Mouse (Mus musculus): Measurements from ENCODE around the gene Ces1d. TPM values are rescaled to one million over a fixed set of nuclear protein-coding genes. Genes with fewer than 3 reads are reported as not detected.
A peak's percentile ranks its signal among the peaks of the same experiment; 100 is the strongest.
"Not testable (repeated sequence)": the region's sequence is repeated elsewhere in the genome, so short reads cannot be mapped to it uniquely, and the experiment has no call there.

The Ces1d gene
- polyA plus RNA-seq, 1 experiment from 2014 or later, result not detected

DNA sequence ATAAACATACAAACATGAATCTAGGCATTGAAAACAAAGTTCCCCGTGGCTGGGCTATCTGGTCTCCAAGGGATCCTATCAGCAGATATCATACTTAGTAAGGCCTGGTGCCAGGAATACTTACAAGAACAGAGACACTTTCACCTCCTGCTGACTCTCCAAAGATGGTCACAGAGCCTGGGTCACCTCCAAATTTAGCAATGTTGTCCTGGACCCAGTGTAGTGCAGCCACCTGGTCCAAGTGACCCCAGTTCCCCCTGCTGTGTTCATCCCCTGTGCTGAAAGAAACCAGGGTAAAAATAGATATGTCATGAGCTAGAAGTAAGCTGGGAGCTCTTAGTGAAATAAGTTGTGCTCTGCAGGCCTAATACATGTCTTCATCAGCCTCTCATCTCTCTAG, 19.7 kb upstream of the Ces1d start:
- TF ChIP-seq CTCF (IDR thresholded peaks at IDR 0.05), result no peak
- H3K27me3 ChIP-seq, result peaks cover 4% of the 10 kb centered on the region
- in situ Hi-C loops (cut with MboI; ENCODE audit: low pct_unique_long_range_greater_than_20kb), result no loop called here
- DNase-seq (ENCODE audit: low read depth, low spot score), result no peak
- CTCF ChIA-PET, result no interaction called here
- no peak for ATAC-seq
- POLR2A ChIA-PET, result no interaction called here

DNA sequence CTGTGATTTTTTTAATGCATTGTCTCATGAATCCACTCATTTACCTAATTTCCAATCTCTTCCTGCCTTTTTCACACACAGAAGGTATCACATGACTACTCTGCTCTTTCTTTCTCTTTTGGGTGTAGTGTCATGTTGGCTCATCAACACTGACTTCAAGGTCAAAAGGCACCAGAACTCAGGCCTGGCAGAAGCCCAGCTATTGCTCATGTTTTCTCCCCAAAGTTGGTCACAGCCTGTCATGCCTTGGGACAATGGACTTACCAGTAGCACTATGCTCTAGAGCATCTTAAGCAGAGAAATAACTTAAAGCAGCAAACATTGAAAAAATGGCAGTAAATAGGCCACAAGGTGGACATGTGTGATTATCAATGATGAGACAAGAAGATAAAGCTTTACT, 13.5 kb upstream of the Ces1d start:
- ChIA-PET CTCF (no interaction called here), POLR2A (no interaction called here)
- TF ChIP-seq CTCF (IDR thresholded peaks at IDR 0.05), result no peak
- ATAC-seq (no peak), DNase-seq (ENCODE audit: low read depth, low spot score) (no peak)
- peaks cover 5% of the 10 kb centered on the region for H3K27me3 ChIP-seq
- in situ Hi-C loops (cut with MboI; ENCODE audit: low pct_unique_long_range_greater_than_20kb), result no loop called here

DNA sequence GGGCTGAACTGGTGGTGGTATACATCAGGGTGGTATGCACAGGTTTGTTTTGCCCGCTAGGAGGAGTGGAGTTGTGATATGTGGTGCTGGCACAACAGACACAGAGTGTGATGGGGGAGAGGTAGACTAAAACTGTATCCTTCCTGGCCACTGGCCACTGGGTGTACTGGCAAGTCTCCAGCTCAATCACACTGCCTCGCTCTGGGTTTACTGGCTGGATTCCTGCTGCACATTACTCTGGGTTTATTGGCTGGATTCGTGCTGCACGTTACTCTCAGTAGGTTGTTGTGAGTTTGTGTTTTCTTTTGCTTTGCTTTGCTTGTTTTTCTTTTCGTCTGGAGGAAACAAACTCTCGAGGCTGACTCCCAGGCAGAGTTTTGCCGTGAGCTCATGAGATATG, 1.5 kb upstream of the Ces1d start:
- ATAC-seq; DNase-seq (ENCODE audit: low read depth, low spot score); CTCF ChIA-PET; POLR2A ChIA-PET; in situ Hi-C loops (cut with MboI; ENCODE audit: low pct_unique_long_range_greater_than_20kb); H3K27me3 ChIP-seq: not testable (repeated sequence)

DNA sequence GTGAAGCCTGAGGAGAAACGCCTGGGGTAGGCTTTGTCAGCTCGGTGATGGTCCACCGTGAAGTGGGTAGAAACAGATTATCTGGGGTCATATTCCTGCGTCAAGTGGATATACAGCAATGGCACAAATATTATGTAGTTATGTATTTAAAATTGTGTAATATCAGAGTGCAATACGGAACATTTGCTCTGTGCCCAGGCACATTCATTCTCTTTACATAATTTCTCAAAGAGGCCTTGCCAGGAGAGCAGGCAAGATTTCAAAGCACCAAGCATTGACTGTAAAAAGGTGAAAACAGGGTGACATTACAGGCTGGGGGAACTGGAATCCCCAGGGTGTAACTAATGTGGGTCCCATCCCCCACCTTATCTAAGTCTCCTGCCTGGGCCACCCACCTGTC, 1.2 kb downstream of the Ces1d start:
- ATAC-seq, result no peak
- H3K27me3 ChIP-seq, result no peaks in the 10 kb centered on the region
- no peak for TF ChIP-seq CTCF (IDR thresholded peaks at IDR 0.05)
- CTCF ChIA-PET, result no interaction called here
- in situ Hi-C loops (cut with MboI; ENCODE audit: low pct_unique_long_range_greater_than_20kb), result no loop called here
- no peak for DNase-seq (ENCODE audit: low read depth, low spot score)
- POLR2A ChIA-PET, result no interaction called here

DNA sequence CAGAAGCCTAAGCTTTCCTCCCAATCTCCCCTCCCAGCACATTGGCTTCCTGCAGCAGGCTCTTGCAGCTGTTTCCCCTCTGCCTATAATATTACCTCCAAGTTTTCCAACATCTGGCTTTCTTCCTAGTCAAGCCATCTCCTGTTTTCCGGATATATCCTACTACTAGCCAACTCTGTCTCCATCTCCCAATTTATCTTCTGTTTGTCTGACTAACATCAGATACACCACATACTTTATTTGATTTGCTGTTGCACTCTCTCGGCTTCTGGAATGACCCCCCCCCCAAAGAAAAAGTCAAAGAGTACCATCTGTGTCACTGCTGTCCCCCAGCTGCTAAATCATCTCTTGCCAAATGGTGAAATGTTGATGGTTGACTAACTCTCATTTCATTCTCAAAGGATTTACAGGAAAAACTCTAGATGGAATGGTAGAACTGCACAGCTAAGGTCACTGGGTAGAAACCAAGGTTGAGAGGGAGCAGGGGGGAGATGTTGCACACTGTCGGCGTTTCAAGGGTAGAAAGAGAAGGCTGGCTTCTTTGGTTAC, 17.0 kb downstream of the Ces1d start:
- no peak for TF ChIP-seq CTCF (IDR thresholded peaks at IDR 0.05)
- DNase-seq (ENCODE audit: low read depth, low spot score) (no peak), ATAC-seq (no peak)
- POLR2A ChIA-PET, result no interaction called here
- in situ Hi-C loops (cut with MboI; ENCODE audit: low pct_unique_long_range_greater_than_20kb), result no loop called here
- CTCF ChIA-PET, result no interaction called here
- peaks cover 20% of the 10 kb centered on the region for H3K27me3 ChIP-seq

DNA sequence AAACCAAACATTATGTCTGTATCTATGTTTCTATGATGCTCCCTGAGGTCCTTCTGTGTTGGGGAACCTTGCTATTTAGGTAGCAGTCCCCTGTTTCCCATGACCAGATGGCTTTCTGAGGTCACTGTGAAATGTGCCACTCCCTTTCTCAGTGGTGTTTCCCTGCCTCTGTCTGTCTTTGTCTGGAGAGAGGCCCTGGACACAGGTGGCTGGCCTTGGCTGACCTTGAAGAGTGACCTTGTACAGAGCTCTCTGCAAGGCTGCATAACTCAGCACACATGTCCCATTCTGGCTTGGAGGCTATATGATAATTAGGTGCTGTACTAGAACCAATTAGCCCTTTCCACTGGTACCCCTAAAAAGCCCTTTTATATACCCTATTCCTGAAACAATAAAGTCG, 21.0 kb downstream of the Ces1d start:
- CTCF ChIA-PET, result no interaction called here
- POLR2A ChIA-PET, result no interaction called here
- in situ Hi-C loops (cut with MboI; ENCODE audit: low pct_unique_long_range_greater_than_20kb), result no loop called here
- H3K27me3 ChIP-seq, result peaks cover 10% of the 10 kb centered on the region
- no peak for DNase-seq (ENCODE audit: low read depth, low spot score)
- TF ChIP-seq CTCF (IDR thresholded peaks at IDR 0.05), result no peak
- no peak for ATAC-seq

DNA sequence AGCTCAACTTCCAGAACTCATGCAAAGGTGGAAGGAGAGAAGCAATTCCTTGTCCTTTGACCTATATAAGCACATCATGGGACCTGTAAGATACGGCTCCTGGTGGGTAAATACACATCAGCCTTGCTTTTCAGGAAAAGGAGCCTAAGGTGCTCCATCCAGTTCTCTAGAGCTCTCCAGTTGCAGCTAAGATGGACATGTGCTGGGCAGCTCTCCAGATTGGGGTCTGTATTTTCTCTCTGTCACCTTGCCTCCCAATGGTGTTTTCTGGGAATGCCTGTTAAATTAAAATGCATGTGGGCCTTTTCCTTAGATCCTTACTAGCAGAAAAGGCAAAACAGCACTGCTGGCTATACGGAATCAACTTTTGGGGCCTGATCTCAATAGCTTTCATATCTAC, 23.1 kb downstream of the Ces1d start:
- CTCF ChIA-PET, result no interaction called here
- ATAC-seq, result no peak
- POLR2A ChIA-PET, result no interaction called here
- DNase-seq (ENCODE audit: low read depth, low spot score), result no peak
- TF ChIP-seq CTCF (IDR thresholded peaks at IDR 0.05), result no peak
- in situ Hi-C loops (cut with MboI; ENCODE audit: low pct_unique_long_range_greater_than_20kb), result no loop called here
- peaks cover 12% of the 10 kb centered on the region for H3K27me3 ChIP-seq

DNA sequence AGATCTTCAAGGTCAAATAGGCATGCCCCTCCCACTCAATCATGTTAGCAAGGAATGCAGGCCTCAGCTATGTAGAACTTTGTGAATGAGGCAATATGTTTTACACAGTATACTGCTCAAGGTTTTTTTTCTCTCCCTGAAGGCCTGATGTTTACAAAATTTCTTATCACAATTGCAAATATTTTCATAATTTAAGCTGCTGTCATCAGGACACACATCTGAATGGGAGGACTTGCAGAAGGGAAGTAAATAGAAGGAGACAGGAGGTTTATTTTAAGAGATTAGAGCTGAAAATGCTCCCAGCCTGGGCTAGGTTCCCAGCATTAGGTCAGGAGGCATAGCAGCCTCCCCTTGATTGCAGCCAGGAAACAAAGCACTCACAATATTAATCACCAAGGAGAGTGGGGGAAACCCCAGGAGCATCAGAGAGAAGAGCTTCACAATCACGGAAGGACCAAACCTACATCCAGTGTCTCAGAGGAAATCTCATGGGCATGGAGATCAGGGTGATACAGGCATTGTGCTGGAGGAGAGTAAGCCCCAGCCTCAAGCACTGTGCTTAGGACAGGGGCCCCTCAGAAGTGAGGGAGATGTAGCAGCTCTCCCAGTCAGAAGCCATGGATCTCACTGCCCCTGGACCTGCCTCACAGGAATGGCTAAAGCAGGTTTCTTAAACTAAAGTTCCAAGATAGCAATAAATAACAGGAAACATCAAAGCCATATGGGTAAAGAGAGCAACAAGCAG, 25.6 kb downstream of the Ces1d start:
- no peak for DNase-seq (ENCODE audit: low read depth, low spot score)
- in situ Hi-C loops (cut with MboI; ENCODE audit: low pct_unique_long_range_greater_than_20kb), result no loop called here
- POLR2A ChIA-PET, result no interaction called here

DNA sequence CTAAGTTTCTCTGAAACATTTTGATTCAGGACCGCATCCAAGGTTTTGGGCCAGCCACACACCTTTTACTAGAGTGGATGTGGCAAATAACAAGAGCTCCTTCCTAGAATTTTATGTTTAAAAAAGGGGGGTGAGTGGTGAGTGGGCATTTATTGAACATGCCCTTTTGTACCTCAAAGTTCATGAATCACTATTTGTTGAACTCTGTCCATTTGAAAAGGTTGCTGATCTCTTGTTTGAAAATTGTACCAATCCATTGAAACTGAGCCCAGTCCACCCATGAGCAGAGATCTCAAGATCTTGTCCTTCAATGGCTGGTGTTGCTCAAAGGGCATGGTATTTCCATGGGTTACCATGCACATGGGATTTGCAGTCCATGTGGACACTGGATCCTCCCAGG, 34.3 kb downstream of the Ces1d start:
- H3K27me3 ChIP-seq, result peaks cover 4% of the 10 kb centered on the region
- DNase-seq (ENCODE audit: low read depth, low spot score) (no peak), ATAC-seq (no peak)
- no peak for TF ChIP-seq CTCF (IDR thresholded peaks at IDR 0.05)
- POLR2A ChIA-PET, result no interaction called here
- CTCF ChIA-PET, result no interaction called here
- in situ Hi-C loops (cut with MboI; ENCODE audit: low pct_unique_long_range_greater_than_20kb), result no loop called here

More for the DNA sequence above, 25.6 kb downstream of the Ces1d start:
- no peak for TF ChIP-seq CTCF (IDR thresholded peaks at IDR 0.05)
- peaks cover 8% of the 10 kb centered on the region for H3K27me3 ChIP-seq
- CTCF ChIA-PET, result no interaction called here
- no peak for ATAC-seq

DNA sequence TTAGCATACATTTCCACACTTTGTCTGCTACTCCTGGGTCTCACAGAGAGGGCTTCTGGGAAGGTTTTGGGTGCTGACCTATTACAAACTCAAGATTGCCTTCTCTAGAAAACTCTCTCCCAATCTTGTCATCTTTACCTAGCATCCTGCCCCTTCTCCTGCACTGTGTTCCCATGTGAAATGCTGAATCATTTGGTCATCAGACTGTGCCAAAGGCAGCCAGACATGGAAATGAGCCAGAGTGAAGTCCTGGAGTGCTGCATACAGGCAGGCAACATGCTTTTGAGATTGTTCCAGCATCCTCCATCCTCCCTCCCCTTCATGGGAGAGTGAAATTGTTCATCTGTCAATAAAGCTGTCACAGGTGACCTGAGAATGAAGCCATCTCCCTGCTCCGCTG, 46.2 kb downstream of the Ces1d start:
- CTCF ChIA-PET, result no interaction called here
- no peak for DNase-seq (ENCODE audit: low read depth, low spot score)
- peaks cover 4% of the 10 kb centered on the region for H3K27me3 ChIP-seq
- POLR2A ChIA-PET, result no interaction called here
- TF ChIP-seq CTCF (IDR thresholded peaks at IDR 0.05), result no peak
- no peak for ATAC-seq
- in situ Hi-C loops (cut with MboI; ENCODE audit: low pct_unique_long_range_greater_than_20kb), result no loop called here

DNA sequence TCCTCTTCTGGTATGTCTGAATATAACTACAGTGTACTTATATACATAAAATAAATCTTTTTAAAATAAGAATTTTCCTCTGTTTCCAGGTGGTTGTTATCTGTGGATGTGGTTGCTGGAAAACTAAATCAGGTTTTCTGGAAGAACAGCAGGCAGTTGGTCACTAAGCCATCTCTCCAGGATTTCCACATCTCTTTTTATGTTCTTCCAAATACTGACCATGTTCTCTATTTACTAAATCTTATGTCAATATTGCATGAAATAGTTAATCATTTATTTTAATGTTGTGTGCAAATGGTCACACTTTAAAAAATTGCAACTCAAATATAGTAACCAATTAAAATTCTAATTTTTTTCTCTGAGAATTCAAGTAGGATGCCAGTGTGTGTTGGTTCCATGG, 50.3 kb downstream of the Ces1d start:
- ChIA-PET POLR2A (no interaction called here), CTCF (no interaction called here)
- no peak for TF ChIP-seq CTCF (IDR thresholded peaks at IDR 0.05)
- in situ Hi-C loops (cut with MboI; ENCODE audit: low pct_unique_long_range_greater_than_20kb), result no loop called here
- ATAC-seq (no peak), DNase-seq (ENCODE audit: low read depth, low spot score) (no peak)
- peaks cover 16% of the 10 kb centered on the region for H3K27me3 ChIP-seq

DNA sequence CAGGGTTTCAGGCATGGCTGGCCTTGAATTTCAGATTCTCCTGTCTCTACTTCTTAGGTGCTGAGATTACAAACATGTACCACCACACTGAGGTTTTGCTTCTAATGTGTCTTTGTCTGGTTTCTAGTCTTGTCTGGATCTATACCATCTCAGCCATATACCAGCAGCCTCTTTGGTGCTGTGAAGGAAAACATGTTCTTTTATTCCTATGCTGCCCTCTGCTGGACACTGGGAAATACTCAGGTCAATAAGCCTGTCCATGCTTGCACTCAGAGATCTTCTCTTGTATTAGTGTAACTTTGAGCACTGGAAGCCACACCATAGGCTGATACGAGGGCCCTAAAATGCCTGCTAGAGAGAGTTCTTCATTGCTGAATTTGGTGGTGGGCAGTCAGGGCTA, 56.9 kb downstream of the Ces1d start:
- in situ Hi-C loops (cut with MboI; ENCODE audit: low pct_unique_long_range_greater_than_20kb), result no loop called here
- CTCF ChIA-PET, result no interaction called here
- peak; percentile 1 for DNase-seq (ENCODE audit: low read depth, low spot score)
- peak; percentile 63 for TF ChIP-seq CTCF (IDR thresholded peaks at IDR 0.05)
- POLR2A ChIA-PET, result no interaction called here
- peaks cover 12% of the 10 kb centered on the region for H3K27me3 ChIP-seq
- no peak for ATAC-seq
